Mouse (Mus musculus): ENCODE measurements at regions not wholly inside any gene's neighbourhood (a gene's known extent, or its start where the extent isn't known, plus 50 kb on each side); places are given as distances from the start of the nearest gene placed in this dataset.

DNA sequence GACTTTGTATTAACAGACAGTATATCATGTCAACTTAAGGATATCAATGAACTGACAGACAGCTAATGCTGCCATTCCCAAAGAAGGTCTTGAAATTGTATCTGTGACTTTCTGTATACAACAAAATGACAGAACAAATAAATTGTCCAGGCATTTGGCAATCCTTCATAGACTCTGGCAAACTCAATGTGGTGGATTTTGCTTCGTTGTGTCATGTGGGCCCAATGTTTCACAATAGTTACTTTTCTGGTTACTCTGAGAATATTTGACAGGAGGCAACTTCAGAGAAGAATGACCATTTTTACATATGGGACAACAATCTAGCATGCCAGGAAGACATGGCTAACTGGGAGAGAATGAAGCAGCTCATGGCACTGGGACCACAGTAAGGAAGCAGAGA is 585.9 kb downstream of the Lmo4 start:
- DNase-seq (ENCODE audit: extremely low spot score in 1 of 2, low spot score in 1 of 2), result no peak

DNA sequence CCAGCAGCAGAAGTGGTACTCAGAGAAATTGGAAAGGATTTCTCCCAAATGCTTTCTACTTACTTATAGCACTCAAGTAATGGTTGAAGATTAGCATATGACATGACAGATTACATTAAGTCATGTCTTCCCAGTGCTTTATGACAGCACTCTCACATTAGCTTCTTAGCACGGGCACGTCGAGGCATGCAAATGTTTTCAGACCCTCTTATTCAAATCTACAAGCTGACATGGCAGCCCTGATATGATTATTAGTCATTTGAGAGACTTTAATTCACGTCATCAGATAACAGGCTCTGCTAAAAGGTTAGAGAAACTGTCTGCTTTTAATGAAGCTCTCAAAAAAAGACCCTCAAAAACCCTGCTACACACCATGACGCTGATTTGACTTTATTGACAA is 590.1 kb downstream of the Lmo4 start:
- no peak for DNase-seq (ENCODE audit: extremely low spot score in 1 of 2, low spot score in 1 of 2)

DNA sequence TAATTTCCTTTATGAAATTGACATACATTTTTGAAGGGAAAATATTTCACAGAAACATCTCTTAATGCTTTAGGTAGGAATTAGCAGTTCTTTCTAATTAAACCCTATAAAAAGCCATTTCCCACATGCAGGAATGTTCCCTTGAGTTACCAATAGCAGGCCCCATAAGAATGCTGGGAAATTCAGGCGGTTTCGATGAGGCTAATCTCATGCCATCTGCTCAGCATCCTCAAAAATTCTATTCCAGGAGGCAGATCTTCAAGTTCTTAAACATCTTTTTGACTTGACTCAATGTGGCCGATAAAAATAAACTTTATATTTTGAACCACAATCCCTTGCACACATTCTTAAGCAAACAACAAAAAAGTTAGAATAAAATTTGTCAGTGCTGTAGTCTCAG is 591.0 kb downstream of the Lmo4 start:
- peak; percentile 67 to 76 for DNase-seq (ENCODE audit: extremely low spot score in 1 of 2, low spot score in 1 of 2)

DNA sequence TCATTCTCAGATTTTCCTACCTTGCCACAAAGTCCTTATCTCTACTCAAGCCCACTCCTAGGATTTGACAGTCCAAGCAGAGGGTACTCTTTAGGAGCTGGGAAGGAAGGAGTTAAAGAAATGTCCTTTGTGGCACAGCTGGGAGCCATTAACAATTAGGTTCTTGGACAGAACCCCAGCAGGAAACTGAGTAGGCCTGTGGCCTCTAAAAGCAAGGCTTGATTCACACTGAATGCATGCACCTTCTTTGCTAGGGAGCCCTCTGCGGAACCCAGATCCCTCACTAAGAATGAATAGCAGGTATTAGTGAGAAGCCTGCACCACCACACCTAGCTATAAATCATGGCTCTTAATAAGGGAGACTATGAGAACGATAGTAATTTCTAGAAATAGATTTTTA is 595.3 kb downstream of the Lmo4 start:
- no peak for DNase-seq (ENCODE audit: extremely low spot score in 1 of 2, low spot score in 1 of 2)

DNA sequence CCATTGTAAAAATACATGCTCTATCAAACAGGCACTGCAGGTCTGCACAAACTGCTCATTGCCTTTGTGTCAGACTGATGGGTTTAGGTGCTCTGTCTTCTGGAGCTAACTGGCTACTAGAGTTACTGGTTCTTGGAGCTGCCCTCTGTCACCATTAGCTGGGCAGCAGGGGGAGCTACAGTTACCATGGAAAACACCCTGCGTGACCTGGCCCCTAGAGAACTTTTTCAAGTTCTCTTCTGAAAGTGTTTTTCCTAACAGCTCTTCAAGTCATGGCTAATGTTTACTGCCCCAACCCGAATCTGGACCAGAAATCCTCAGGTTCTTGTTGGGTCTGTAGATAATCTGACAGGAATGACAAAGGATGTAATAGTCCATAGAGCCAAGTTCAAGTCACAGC is 605.9 kb downstream of the Lmo4 start:
- DNase-seq (ENCODE audit: extremely low spot score in 1 of 2, low spot score in 1 of 2), result no peak

DNA sequence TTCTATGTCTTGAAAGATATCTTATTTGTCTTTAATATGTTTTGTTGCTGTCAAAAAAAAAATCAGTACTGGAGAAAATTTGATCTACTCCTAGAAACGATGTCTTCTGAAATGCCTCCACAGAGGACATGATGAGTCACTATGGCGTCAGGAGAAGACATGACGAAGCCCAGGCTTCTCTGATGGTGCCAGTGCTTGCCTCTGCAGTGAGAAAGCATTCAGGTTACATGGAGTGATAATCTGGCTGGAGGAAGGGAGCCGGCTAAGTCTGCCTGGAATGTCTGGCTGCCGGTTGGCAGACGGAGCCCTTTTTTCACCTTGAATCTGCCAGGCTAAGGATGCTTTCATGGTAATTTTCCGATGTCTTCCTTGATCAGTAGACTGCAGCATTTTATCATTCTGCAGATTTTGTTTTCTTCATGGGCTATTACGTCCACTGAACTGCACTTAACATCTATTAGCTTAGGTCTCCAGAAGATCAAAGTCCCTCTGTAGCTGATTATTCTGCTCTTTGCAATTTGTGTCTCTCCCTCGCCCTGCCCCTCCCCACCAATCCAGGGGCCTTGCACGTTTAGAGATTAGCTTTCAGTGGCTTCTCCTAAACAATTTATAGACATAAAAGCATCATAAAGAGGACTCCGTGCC is 607.9 kb downstream of the Lmo4 start:
- peak in 1 of 2 experiments; percentile 50 for DNase-seq (ENCODE audit: extremely low spot score in 1 of 2, low spot score in 1 of 2)

DNA sequence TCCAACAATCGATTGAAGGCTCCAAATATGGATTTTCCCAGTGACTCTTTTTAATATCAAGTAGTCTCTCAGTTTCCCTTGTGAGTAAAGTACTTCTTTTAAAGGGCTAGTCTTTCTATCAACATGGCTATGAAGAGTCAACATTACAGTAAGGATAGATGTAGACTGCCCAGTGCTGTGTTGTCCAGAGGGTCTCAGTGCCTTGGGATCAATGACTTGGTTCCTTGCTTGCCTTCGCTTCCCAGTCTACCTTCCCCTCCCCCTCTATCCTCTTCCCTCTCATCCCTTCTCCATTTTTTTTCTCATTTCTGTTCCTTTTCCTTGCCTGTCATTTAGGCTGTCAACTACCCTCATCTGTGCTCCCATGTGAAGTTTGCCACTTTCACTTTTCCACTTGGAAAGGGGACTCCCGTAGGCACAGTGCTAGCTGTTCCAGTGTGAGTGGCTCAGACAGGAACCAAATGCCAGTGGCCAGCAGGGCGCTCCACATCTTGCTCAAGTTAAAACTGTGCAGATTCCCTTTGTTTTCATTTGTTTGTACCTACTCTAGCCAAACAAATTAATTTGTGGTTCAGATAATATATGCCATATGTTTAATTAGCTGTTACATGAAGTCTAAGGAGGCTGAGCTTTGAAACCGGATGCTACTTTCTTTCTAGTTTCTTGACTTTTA is 608.9 kb downstream of the Lmo4 start:
- no peak for DNase-seq (ENCODE audit: extremely low spot score in 1 of 2, low spot score in 1 of 2)

DNA sequence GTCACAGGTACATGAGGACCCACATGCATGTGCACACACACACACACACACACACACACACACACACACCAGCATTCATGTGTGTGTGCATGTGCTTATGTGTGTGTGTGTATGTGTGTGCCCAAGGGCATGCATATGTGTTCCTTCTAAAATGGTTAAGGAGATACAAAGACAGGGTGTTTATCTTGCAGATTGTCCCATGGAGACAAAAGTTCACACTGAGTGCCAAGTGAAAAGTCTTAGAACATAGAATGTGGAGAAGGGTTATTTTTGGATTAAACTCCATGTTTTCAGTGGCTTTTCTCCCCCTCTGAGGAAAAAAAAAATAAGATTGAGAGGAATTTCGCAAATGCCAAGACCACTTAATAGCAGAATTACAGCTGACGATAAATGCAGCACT is 609.9 kb downstream of the Lmo4 start:
- DNase-seq (ENCODE audit: extremely low spot score in 1 of 2, low spot score in 1 of 2), result no peak

DNA sequence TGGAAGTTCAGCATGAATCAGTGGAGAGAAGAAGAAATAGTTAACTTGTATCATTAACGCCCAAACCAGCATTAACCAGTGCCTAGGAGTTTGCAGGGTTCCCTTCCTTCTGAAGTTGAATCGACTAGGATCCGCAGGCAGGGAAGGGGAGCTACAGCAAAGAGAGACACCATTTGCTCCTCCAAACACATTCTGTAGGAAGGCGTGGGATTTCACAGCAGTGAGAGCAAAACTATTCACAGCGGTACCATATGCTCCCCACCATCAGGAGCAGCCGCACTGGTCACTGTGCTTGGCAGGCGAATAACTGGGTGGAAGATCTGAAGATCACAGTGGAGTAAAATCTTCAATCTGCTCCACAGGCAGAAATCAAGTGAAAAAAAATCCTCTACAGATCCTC is 610.3 kb downstream of the Lmo4 start:
- peak; percentile 88 to 89 for DNase-seq (ENCODE audit: extremely low spot score in 1 of 2, low spot score in 1 of 2)

DNA sequence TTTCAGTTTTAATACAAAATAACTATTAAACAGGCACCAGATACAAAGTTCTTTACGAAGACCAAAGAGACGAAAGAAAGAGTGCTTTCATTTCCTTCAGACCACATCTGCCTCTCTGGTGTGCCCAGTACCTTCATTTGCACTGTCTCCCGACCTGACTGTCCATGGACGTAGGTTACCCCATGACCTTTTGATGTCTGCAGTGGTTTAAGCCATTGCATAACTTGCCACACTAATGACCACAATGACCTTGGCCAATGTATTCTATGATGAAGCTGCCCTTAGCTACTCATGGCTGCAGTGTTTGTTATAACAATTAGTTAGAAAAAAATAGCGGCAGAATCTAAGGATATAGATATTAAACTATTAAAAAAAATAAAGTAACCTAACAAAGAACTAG is 618.4 kb downstream of the Lmo4 start:
- no peak for DNase-seq (ENCODE audit: extremely low spot score in 1 of 2, low spot score in 1 of 2)

DNA sequence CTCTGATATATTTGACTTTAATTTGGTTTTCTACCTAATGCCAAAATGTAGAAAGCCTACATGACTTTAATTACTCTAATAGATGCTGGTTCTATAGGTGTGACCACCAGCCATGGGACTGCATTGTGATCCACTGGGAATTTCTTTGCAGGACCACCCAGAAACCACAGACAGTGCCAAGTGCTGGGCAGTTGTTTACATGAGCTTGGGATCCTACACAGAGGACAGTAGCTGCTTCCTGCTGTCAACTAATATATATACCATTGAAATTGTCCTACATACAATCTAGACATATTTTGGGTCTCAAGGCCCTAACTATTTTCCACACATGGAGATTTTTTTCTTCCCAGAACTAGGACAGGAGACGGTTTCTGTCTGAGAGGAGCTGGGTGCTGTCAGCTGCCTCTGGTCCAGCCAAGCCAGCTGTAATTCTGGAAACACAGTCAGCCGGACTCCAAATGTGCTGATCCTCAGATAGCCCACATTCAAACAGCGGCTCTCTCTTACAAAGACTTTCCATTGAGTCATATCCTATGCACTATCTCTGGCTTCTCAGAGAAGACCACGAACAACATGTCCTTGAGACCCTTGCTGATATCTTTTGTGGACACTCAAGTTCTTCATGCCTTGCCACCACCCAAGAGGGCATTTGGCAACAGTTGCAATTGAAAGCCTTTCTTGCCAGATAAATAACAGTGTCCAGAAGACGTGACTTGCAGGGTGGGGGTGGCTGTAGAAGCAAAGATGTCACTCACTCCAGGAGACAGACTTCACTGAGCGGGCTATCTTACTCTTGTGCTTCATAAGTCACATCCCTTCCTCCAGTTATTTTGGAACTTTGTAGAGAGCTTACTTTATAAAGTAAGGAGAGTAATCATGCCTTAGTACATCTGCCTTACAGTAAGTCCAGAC is 620.1 kb downstream of the Lmo4 start:
- DNase-seq (ENCODE audit: extremely low spot score in 1 of 2, low spot score in 1 of 2), result peak in 1 of 2 experiments; percentile 38

DNA sequence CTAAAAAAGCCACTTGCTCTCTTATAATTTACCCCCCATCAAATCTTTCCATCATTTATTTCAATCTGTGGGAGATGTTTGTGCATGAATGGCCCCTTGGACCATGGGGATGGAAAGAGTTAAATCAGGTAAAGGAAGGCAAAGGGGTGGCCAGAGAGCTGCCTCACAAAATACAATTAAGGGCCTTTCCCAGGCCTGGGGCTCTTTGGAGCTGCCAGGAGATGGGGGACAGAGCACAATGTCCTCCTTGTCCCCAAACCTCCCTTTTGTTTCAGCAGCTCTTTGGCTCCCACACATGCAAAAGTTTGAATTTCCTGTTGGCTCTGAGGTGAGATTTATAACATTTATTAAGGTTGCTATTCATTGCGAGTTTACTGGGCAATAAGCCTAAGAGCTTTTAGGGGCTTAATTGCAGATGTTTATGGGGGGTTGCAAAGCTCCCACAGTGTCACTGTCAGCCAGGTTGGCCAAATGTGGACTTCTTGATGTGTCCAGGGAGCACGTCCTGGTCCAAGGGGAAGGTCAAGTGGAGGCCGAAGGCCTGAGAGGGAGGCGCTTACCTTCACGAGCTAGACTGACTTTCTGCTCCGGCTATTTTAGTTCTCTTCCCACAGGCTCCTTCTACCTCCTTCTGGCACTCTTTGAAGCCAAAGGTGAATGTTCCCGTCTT is 628.5 kb downstream of the Lmo4 start:
- DNase-seq (ENCODE audit: extremely low spot score in 1 of 2, low spot score in 1 of 2), result no peak

DNA sequence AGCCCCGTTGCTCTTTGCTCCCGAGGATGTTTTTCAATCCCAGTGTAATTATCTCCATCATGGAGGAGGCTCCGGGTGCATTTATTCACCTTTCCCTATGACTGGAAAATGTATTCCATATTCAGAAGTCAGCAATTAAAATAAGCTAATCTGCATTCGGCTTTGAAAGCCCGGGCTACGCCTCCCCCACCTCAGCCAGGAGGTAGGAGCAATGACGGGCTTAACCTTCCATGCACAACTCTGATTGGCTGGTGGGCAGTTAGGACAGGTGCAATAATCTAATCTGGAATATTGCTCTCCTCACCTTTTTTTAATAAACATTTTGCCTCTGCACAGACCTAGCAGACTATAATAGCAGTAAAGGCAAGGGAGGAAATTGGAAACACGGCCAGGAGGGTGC is 629.3 kb downstream of the Lmo4 start:
- no peak for DNase-seq (ENCODE audit: extremely low spot score in 1 of 2, low spot score in 1 of 2)

DNA sequence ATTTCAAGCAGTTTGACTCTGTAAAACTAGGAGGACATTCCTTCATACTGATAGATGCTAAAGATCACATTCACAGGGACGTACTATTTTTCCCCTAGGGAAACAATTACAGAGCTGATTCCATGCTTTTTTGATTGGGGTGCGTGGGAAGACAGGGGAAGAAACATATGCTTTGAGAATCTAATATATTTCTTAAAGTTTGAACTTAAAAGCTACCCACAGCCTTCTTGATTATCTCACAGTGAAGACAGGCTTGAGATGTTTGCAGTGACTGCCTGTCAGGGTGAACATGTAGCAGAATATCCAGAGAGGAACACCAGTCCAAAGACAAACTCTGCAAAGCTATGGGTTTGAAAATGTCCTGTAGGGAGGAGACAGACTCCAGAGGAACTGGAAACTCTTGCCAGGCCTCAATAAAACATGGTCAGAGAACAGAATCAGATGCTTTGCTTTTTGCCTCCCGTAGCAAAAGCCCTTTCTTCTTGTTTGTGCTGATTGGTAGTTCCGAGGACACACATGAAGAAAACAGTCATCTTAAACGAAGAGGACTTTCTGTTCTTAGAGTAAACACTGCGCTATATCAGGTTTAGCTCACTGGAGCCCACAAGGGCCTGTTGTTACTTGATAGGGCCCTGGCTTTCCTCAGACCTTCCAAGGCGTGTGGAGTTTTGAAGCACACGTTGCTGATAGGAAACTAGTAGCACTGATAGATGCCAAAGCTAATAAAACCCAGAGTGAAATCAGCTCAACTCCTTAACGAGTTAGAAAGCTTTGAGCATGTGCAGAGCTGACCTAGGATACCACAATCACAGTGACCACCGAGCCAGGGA is 630.8 kb downstream of the Lmo4 start:
- DNase-seq (ENCODE audit: extremely low spot score in 1 of 2, low spot score in 1 of 2), result no peak

DNA sequence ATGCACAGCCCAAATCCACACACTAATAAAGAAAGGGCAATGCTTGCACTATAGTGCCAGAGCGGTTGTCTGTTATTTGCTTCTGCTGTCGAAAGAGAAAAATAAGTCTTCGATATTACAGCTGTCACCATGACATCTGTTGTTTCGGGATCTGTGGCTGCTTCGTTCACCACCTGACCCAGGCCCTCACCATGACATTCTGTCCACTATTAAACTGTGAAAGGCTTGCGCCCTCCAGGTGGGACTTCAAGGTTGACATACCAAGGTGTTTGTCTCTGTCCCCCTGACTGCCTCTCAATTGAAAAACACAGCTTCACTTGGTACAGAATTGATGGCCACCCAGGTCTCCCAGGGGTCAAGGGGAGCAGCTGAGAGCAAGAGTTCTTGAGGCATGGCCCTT is 635.1 kb downstream of the Lmo4 start:
- DNase-seq (ENCODE audit: extremely low spot score in 1 of 2, low spot score in 1 of 2), result no peak

DNA sequence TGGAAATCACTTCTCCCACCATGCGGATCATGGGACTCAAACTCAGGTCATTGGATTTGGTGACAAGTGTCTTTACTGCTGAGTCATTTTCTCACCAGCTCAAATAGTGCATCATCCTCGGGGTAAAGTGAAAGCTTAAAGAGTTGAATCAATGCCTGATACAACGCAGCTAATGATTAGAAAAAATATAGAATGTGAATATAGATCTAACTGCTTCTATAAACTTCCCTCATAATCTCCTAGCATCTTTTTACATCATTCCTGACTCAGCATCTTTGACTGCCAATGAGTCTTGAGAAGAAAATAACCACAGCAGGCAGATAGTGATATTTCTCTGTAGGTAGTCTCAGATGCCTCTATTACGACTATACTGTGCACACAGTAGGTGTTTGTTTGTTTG is 640.0 kb downstream of the Lmo4 start:
- DNase-seq (ENCODE audit: extremely low spot score in 1 of 2, low spot score in 1 of 2), result no peak

DNA sequence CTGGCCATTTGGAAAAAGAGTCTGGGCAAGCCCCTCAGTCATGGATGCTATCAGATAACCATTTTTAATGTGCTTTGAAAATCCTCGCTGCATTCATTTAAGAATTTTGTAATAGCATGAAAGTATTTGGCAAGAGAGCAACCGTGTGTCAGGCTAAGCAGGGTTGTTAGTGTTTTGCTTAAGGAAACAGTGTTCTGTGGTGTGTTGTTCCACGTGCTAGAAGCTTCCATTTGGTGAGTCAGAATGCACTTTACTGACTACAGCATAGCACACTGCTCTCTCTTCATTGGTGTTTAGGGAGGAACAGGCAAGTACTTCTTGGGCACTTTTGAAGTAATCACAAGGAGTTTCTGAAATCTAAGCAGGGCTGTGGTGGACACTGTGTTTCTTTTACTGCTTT is 661.0 kb upstream of the Pkn2 start:
- no peak for DNase-seq (ENCODE audit: extremely low spot score in 1 of 2, low spot score in 1 of 2)

DNA sequence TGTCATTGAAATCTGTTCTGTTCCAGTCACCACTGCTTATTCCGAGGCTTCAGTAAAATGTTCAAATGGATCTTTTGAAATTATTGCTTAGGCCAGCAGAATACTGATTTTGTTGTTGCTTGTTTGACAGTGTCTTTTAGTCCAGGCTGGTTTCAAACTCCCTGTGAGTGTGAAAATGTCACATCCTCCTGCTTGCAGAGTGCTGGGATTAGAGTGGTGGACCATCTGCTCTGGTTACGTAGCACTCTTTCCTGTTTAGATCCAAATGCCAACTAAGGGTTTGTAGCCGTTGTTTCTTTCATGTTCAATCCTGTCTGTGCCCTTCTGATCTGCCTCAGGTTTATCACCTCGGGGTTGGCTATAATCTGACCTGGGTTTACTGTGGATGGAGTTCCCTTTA is 646.2 kb upstream of the Pkn2 start:
- DNase-seq (ENCODE audit: extremely low spot score in 1 of 2, low spot score in 1 of 2), result no peak

DNA sequence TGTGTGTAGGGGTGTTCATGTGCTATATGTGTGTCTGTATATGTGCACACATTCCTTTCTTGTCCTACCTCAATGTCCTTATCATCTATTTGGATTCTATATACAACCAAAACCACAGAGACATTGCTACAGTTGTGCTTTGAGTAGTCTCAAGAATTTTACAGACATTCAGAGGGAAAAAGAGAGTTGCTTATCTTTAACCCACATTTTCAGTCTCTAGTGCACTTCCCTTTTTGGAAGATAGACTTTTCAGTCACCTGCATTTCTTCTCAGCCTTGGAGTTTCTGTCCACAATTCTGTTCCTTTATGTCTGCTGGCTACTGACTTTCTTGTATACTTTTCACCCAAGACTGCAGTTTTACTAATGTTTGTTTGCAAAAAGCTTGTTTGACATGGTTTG is 645.5 kb upstream of the Pkn2 start:
- DNase-seq (ENCODE audit: extremely low spot score in 1 of 2, low spot score in 1 of 2), result no peak

DNA sequence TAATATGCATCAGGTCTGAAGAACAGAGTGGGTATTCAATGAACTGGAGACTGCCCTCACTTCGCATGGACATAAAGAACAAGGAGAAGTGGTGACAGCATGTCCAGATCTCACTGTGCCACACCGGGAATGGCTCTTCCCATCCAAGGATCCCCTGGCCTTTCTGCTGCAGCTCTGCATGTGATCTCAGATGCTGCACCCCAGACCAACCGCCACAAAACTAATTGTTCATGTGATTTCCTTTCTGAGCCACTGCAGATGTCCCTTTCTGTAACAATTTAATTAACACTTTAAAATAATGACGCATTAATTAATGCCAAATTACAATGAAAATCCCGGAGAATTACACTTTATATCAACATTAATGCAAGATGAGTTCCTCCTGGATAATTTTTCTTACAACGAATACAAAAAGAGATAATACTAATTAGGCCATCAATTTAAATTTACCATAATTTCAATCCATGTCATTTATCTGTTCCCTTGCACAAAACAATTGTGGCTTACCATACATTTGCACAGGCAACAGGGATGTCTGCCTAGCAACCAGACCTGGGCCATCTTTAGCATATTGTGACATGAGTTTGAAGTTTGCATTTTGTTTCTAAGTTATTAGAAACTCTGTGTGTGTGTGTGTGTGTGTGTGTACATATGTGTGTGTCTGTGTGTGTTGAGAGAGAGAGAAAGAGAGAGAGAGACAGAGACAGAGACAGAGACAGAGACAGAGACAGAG is 630.9 kb upstream of the Pkn2 start:
- DNase-seq (ENCODE audit: extremely low spot score in 1 of 2, low spot score in 1 of 2), result no peak
